Mouse (Mus musculus) right cerebral cortex, adult 2 months (tissue): ENCODE results near the gene Hfm1.

Experiments used
- DNase-seq, 2 experiments: peaks; one replicate each; pipeline ENCODE4 v3.0.0; 2021 to 2022; ENCODE audit warnings: low spot score in 2 of 2

The Hfm1 gene

GRCm38 (mm10) chr5:106925488-106926368 lies at the start of gene Hfm1:
Gene Hfm1 (minus strand): TSS chr5:106926321.
- peak; percentile 65 to 69 for DNase-seq

- DNase-seq = no peak
Measured at GRCm38 (mm10) chr5:106973883-106974282, 47.8 kb upstream of the Hfm1 start.

GRCm38 (mm10) chr5:106967578-106967977 lies 41.5 kb upstream of the Hfm1 start:
- no peak for DNase-seq

- DNase-seq = no peak
Measured at GRCm38 (mm10) chr5:106966443-106966842, 40.3 kb upstream of the Hfm1 start.

GRCm38 (mm10) chr5:106964513-106965014 lies 38.4 kb upstream of the Hfm1 start:
- DNase-seq = no peak

GRCm38 (mm10) chr5:106963584-106964512 lies 37.7 kb upstream of the Hfm1 start, which contains the start of gene Cdc7:
Gene Cdc7 (plus strand): TSS chr5:106964322.
- peak; percentile 93 to 94 for DNase-seq

- DNase-seq = no peak
Measured at GRCm38 (mm10) chr5:106960451-106960850, 34.3 kb upstream of the Hfm1 start.

GRCm38 (mm10) chr5:106959031-106959430 lies 32.9 kb upstream of the Hfm1 start:
- no peak for DNase-seq

- no peak for DNase-seq
Measured at GRCm38 (mm10) chr5:106956467-106956866, 30.3 kb upstream of the Hfm1 start.

GRCm38 (mm10) chr5:106948683-106949082 lies 22.6 kb upstream of the Hfm1 start:
- no peak for DNase-seq

- no peak for DNase-seq
Measured at GRCm38 (mm10) chr5:106946342-106946741, 20.2 kb upstream of the Hfm1 start.

- DNase-seq = no peak
Measured at GRCm38 (mm10) chr5:106927996-106928395, 1.9 kb upstream of the Hfm1 start.

GRCm38 (mm10) chr5:106926369-106926686 lies 207 bp upstream of the Hfm1 start:
- DNase-seq = peak in 1 of 2 experiments; percentile 10

GRCm38 (mm10) chr5:106919315-106919714 lies 6.8 kb downstream of the Hfm1 start:
- DNase-seq = no peak

GRCm38 (mm10) chr5:106896879-106897278 lies 29.2 kb downstream of the Hfm1 start:
- DNase-seq = no peak

- DNase-seq = peak in 1 of 2 experiments; percentile 9
Measured at GRCm38 (mm10) chr5:106891773-106892172, 34.3 kb downstream of the Hfm1 start.

- no peak for DNase-seq
Measured at GRCm38 (mm10) chr5:106887303-106888071, 38.6 kb downstream of the Hfm1 start.

GRCm38 (mm10) chr5:106885517-106885916 lies 40.6 kb downstream of the Hfm1 start:
- no peak for DNase-seq

GRCm38 (mm10) chr5:106876438-106876837 lies 49.7 kb downstream of the Hfm1 start:
- DNase-seq = no peak

GRCm38 (mm10) chr5:106860415-106860814 lies 65.7 kb downstream of the Hfm1 start:
- peak; percentile 76 to 78 for DNase-seq

GRCm38 (mm10) chr5:106853284-106853683 lies 72.8 kb downstream of the Hfm1 start:
- DNase-seq = no peak
